Mouse (Mus musculus) thymus, adult 2 months (tissue): ENCODE data around the gene Espn. TPM values are rescaled to one million over a fixed set of nuclear protein-coding genes. Genes with fewer than 3 reads are reported as not detected.
A peak's percentile ranks its signal among the peaks of the same experiment; 100 is the strongest.

Experiments
- DNase-seq: peaks from one replicate; pipeline ENCODE4 v3.0.0; 2021
- H3K27ac ChIP-seq: fragments of 200-500 bp; 2 replicates; pipeline ENCODE4 v1.5.1; 2012; ENCODE audit warnings: low read length, control low read depth; ENCODE audit not compliant: control insufficient read depth, insufficient read depth
- H3K27me3 ChIP-seq: fragments of 200-500 bp; 2 replicates; pipeline ENCODE4 v1.6.1; 2012; ENCODE audit warnings: mild to moderate bottlenecking, low read length, moderate library complexity, mixed read lengths; ENCODE audit not compliant: control insufficient read depth, insufficient read depth
- H3K36me3 ChIP-seq: fragments of 200-500 bp; 2 replicates; pipeline ENCODE4 v1.6.1; 2012; ENCODE audit warnings: mild to moderate bottlenecking, low read length, moderate library complexity; ENCODE audit not compliant: control insufficient read depth, insufficient read depth
- H3K4me1 ChIP-seq: fragments of 200-500 bp; replicated peaks from 2 replicates; pipeline ENCODE4 v1.6.1; 2012; ENCODE audit warnings: low read length; ENCODE audit not compliant: control insufficient read depth, insufficient read depth
- H3K4me3 ChIP-seq: fragments of 200-500 bp; 2 replicates; pipeline ENCODE4 v1.5.1; 2012; ENCODE audit warnings: mild to moderate bottlenecking, low read length, control low read depth, moderate library complexity; ENCODE audit not compliant: control insufficient read depth, insufficient read depth
- CTCF ChIP-seq: fragments of 200-500 bp; IDR thresholded peaks from 2 replicates; pipeline ENCODE4 v1.5.1; 2012; ENCODE audit warnings: mild to moderate bottlenecking, control low read depth, low read length, moderate library complexity, borderline replicate concordance; ENCODE audit not compliant: control insufficient read depth, poor library complexity, insufficient read depth; ENCODE audit errors: extremely low read depth
- POLR2A ChIP-seq: fragments of 200-500 bp; IDR thresholded peaks from 2 replicates; pipeline ENCODE4 v1.6.1; 2012; ENCODE audit warnings: mild to moderate bottlenecking, low read length, control low read depth, moderate library complexity; ENCODE audit not compliant: control insufficient read depth, poor library complexity, insufficient read depth; ENCODE audit errors: extremely low read depth
- WGBS: fragments of 180-500 bp; shearing (Covaris S2); methylation state at CpG from one replicate; pipeline ENCODE4 v1.1.7; 2018; 5-methylcytosine and 5-hydroxymethylcytosine counted together
- polyA plus RNA-seq: library from polyadenylated mRNA; depleted of rRNA; stranded (reverse); fragments of >200 nt; gene quantifications from 2 replicates; pipeline ENCODE4 v1.2.3, GENCODE M21; 2012

Gene Espn
- polyA plus RNA-seq, 1 experiment, result 6.5 TPM

- Histone ChIP-seq H3K36me3 (no peaks in the 10 kb centered on the region), H3K27me3 (peaks cover 6% of the 10 kb centered on the region; the same call in 1 of the 2 replicates), H3K4me3 (no peak overlapping the region), H3K4me1 (peaks cover 21% of the 10 kb centered on the region), H3K27ac (no peak overlapping the region)
- no peak for TF ChIP-seq POLR2A
- TF ChIP-seq CTCF, result peak; percentile 88
- peak; percentile 77 for DNase-seq
Observed at GRCm38 (mm10) chr4:152134507-152134906, 17.7 kb downstream of the Espn start.

GRCm38 (mm10) chr4:152133213-152133612 is 19.0 kb downstream of the Espn start:
- TF ChIP-seq POLR2A, result no peak
- TF ChIP-seq CTCF, result no peak
- Histone ChIP-seq H3K4me1 (peaks cover 13% of the 10 kb centered on the region), H3K4me3 (no peak overlapping the region), H3K27ac (no peak overlapping the region), H3K27me3 (peaks cover 10% of the 10 kb centered on the region; the same call in 1 of the 2 replicates), H3K36me3 (no peaks in the 10 kb centered on the region)
- 86% methylated on average over 5 of the region's 5 CpGs for WGBS
- DNase-seq, result no peak

GRCm38 (mm10) chr4:152132772-152133169 is 19.4 kb downstream of the Espn start:
- 69% methylated on average over 10 of the region's 10 CpGs for WGBS
- peaks cover 11% of the 10 kb centered on the region; the same call in 1 of the 2 replicates for H3K4me1 ChIP-seq
- no peak overlapping the region for H3K27ac ChIP-seq

GRCm38 (mm10) chr4:152131809-152132771 is 20.1 kb downstream of the Espn start:
- 21% methylated on average over 50 of the region's 50 CpGs for WGBS
- H3K27me3 ChIP-seq, result peaks cover 10% of the 10 kb centered on the region; the same call in 1 of the 2 replicates
- TF ChIP-seq CTCF (no peak), POLR2A (no peak)
- DNase-seq, result no peak
- H3K4me1 ChIP-seq, result peaks cover 11% of the 10 kb centered on the region; the same call in 1 of the 2 replicates
- no peaks in the 10 kb centered on the region for H3K36me3 ChIP-seq
- no peak overlapping the region for H3K27ac ChIP-seq
- no peak overlapping the region for H3K4me3 ChIP-seq

More at GRCm38 (mm10) chr4:152132772-152133169, 19.4 kb downstream of the Espn start:
- TF ChIP-seq POLR2A (no peak), CTCF (no peak)
- Histone ChIP-seq H3K36me3 (no peaks in the 10 kb centered on the region), H3K4me3 (no peak overlapping the region), H3K27me3 (peaks cover 10% of the 10 kb centered on the region; the same call in 1 of the 2 replicates)
- no peak for DNase-seq

DNA sequence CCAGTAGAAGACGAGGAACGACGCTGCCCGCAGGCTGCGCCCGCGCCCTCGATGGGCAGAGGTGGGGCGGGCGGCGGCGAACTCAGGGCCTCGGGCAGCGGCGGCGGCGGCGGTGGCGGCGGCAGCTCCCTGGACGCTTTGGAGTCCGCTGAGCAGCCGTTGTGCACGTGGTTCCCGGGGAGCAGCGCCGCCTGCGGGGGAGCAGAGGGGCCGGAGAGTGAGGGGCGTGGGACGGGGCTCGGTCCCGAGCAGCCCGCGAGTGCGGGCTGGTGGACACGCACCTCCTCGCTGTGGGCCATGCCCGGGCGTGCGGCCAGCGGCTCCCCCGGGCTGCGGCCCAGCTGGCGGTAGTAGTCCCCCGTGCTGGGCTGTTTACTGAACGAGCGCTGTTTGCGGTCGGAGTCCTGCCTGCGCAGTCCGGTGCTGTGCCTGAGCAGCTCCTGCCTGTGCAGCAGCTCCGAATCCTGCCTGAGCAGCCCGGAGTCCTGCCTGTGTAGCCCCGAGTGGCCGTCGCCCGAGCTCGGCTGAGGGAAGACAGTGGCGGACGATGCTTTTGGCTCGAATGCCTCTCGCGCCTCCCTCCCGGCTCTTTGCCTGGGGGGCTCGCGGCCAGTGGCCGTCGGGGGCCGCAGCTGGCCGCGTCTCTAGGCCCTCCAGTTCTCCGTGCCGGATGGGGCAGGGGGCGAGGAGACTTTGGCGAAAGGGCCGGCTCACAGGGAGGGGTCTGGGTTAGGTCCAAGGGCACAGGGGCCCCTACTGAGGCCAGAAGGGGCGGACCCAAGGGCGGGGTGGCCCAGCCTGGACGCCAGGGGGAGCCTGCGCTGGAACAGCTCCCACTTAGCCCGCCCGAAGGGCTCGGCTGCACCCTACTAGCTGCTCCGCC is 21.2 kb downstream of the Espn start:
- DNase-seq, result peak; percentile 34
- 2% methylated on average over 85 of the region's 85 CpGs for WGBS
- Histone ChIP-seq H3K4me3 (peak overlapping the region; percentile 9; the same call in 1 of the 2 replicates), H3K4me1 (peaks cover 11% of the 10 kb centered on the region; the same call in 1 of the 2 replicates), H3K36me3 (no peaks in the 10 kb centered on the region), H3K27ac (no peak overlapping the region), H3K27me3 (peaks cover 15% of the 10 kb centered on the region; the same call in 1 of the 2 replicates)
- no peak for TF ChIP-seq POLR2A
- no peak for TF ChIP-seq CTCF
